Mouse (Mus musculus) midbrain, embryonic 15.5 days (tissue): ENCODE results near the gene Cyp2g1. TPM values are rescaled to one million over a fixed set of nuclear protein-coding genes. Genes with fewer than 3 reads are reported as not detected.
A peak's percentile ranks its signal among the peaks of the same experiment; 100 is the strongest.

ENCODE experiments used
- ATAC-seq: fragments of 200-750 bp; cut with Nextera tagmentation; replicated peaks from 2 replicates; pipeline ENCODE4 v1.8.0; 2017; ENCODE audit warnings: moderate TSS enrichment
- H3K27ac ChIP-seq: fragments of 300-500 bp; sonication (generic); 2 replicates; pipeline ENCODE4 v1.5.1; 2015; ENCODE audit warnings: mild to moderate bottlenecking, inconsistent platforms
- H3K27me3 ChIP-seq: fragments of 300-500 bp; sonication (generic); replicated peaks from 2 replicates; pipeline ENCODE4 v1.6.1; 2015; ENCODE audit warnings: inconsistent platforms
- H3K36me3 ChIP-seq: fragments of 300-500 bp; sonication (generic); replicated peaks from 2 replicates; pipeline ENCODE4 v1.6.1; 2015; ENCODE audit warnings: inconsistent platforms
- H3K4me1 ChIP-seq: fragments of 300-500 bp; sonication (generic); 2 replicates; pipeline ENCODE4 v1.6.1; 2015; ENCODE audit warnings: inconsistent platforms
- H3K4me2 ChIP-seq: fragments of 300-500 bp; sonication (generic); 2 replicates; pipeline ENCODE4 v1.6.1; 2015; ENCODE audit warnings: inconsistent platforms, mild to moderate bottlenecking, moderate library complexity
- H3K4me3 ChIP-seq: fragments of 300-500 bp; sonication (generic); 2 replicates; pipeline ENCODE4 v1.5.1; 2015; ENCODE audit warnings: mild to moderate bottlenecking, inconsistent platforms
- H3K9ac ChIP-seq: fragments of 300-500 bp; sonication (generic); 2 replicates; pipeline ENCODE4 v1.6.1; 2015; ENCODE audit warnings: mild to moderate bottlenecking, inconsistent platforms
- H3K9me3 ChIP-seq: fragments of 300-500 bp; sonication (generic); 2 replicates; pipeline ENCODE4 v1.6.1; 2016; ENCODE audit warnings: inconsistent platforms
- WGBS: fragments of 180-500 bp; shearing (Covaris S2); methylation state at CpG from one replicate; pipeline ENCODE4 v1.1.7; 2015; ENCODE audit warnings: mixed read lengths; 5-methylcytosine and 5-hydroxymethylcytosine counted together
- polyA plus RNA-seq: library from polyadenylated mRNA; unstranded; fragments of >200 nt; fragmentation: Nextera tagmentation; extraction: Ambion mirVana; gene quantifications from 2 replicates; pipeline ENCODE4 v1.2.1, GENCODE M21; 2015

The Cyp2g1 gene
- polyA plus RNA-seq: not detected in 2 replicates

GRCm38 (mm10) chr7:26808592-26808991 lies at the start of gene Cyp2g1:
Cyp2g1 (plus strand) TSS chr7:26808892.
- Histone ChIP-seq H3K9ac (no peak within 1 kb of the TSS), H3K36me3 (no peaks in the 10 kb centered on the region), H3K27me3 (no peaks in the 10 kb centered on the region), H3K4me3 (no peak within 1 kb of the TSS), H3K27ac (no peak within 1 kb of the TSS), H3K4me2 (no peak within 1 kb of the TSS), H3K4me1 (no peaks in the 10 kb centered on the region), H3K9me3 (no peaks in the 10 kb centered on the region; the same call in 1 of the 2 replicates)
- ATAC-seq: no peak
- 87% methylated on average over 2 of the region's 2 CpGs for WGBS

GRCm38 (mm10) chr7:26767084-26767483 lies 41.6 kb upstream of the Cyp2g1 start:
- Histone ChIP-seq H3K9ac (no peak overlapping the region), H3K27me3 (no peaks in the 10 kb centered on the region)
- WGBS: 75% methylated on average over 1 of the region's 1 CpGs

GRCm38 (mm10) chr7:26769881-26770470 lies 38.7 kb upstream of the Cyp2g1 start:
- Histone ChIP-seq H3K9ac (no peak overlapping the region), H3K4me1 (no peaks in the 10 kb centered on the region), H3K27ac (no peak overlapping the region), H3K27me3 (no peaks in the 10 kb centered on the region), H3K36me3 (no peaks in the 10 kb centered on the region), H3K4me2 (no peak overlapping the region), H3K4me3 (no peak overlapping the region), H3K9me3 (no peaks in the 10 kb centered on the region)
- no peak for ATAC-seq
- 84% methylated on average over 9 of the region's 9 CpGs for WGBS

More at GRCm38 (mm10) chr7:26767084-26767483, 41.6 kb upstream of the Cyp2g1 start:
- Histone ChIP-seq H3K4me3 (no peak overlapping the region), H3K4me2 (no peak overlapping the region), H3K36me3 (no peaks in the 10 kb centered on the region), H3K4me1 (no peaks in the 10 kb centered on the region), H3K27ac (no peak overlapping the region), H3K9me3 (no peaks in the 10 kb centered on the region)
- ATAC-seq: no peak

- Histone ChIP-seq H3K9me3 (no peaks in the 10 kb centered on the region), H3K27ac (no peak overlapping the region), H3K4me1 (no peaks in the 10 kb centered on the region), H3K27me3 (no peaks in the 10 kb centered on the region), H3K36me3 (no peaks in the 10 kb centered on the region), H3K4me2 (no peak overlapping the region), H3K9ac (no peak overlapping the region), H3K4me3 (no peak overlapping the region)
- ATAC-seq: no peak
- WGBS: 90% methylated on average over 3 of the region's 3 CpGs
Observed at GRCm38 (mm10) chr7:26772866-26773586, 35.7 kb upstream of the Cyp2g1 start.

- H3K4me3 ChIP-seq: no peak overlapping the region
- no peak overlapping the region for H3K27ac ChIP-seq
- H3K4me1 ChIP-seq: 0 out of 2 replicates have a peak, but pooled peaks cover 3% of the 10 kb centered on the region
- H3K9me3 ChIP-seq: no peaks in the 10 kb centered on the region
- H3K9ac ChIP-seq: no peak overlapping the region
- WGBS: 5% methylated on average over 4 of the region's 6 CpGs
- no peak for ATAC-seq
- H3K4me2 ChIP-seq: no peak overlapping the region
- no peaks in the 10 kb centered on the region for H3K36me3 ChIP-seq
- H3K27me3 ChIP-seq: no peaks in the 10 kb centered on the region
Observed at GRCm38 (mm10) chr7:26775866-26776265, 32.8 kb upstream of the Cyp2g1 start.

- Histone ChIP-seq H3K4me1 (peaks cover 9% of the 10 kb centered on the region; the same call in 1 of the 2 replicates), H3K27me3 (no peaks in the 10 kb centered on the region), H3K9me3 (no peaks in the 10 kb centered on the region), H3K9ac (no peak overlapping the region), H3K27ac (no peak overlapping the region), H3K4me3 (no peak overlapping the region), H3K4me2 (no peak overlapping the region), H3K36me3 (no peaks in the 10 kb centered on the region)
- no peak for ATAC-seq
- WGBS: 51% methylated on average over 2 of the region's 2 CpGs
Observed at GRCm38 (mm10) chr7:26777806-26778205, 30.9 kb upstream of the Cyp2g1 start.

GRCm38 (mm10) chr7:26778474-26778873 lies 30.2 kb upstream of the Cyp2g1 start:
- H3K27ac ChIP-seq: no peak overlapping the region
- ATAC-seq: no peak
- H3K4me2 ChIP-seq: no peak overlapping the region
- H3K4me3 ChIP-seq: no peak overlapping the region
- no peak overlapping the region for H3K9ac ChIP-seq
- no peaks in the 10 kb centered on the region for H3K9me3 ChIP-seq
- peaks cover 9% of the 10 kb centered on the region; the same call in 1 of the 2 replicates for H3K4me1 ChIP-seq
- H3K27me3 ChIP-seq: no peaks in the 10 kb centered on the region
- H3K36me3 ChIP-seq: no peaks in the 10 kb centered on the region
- 38% methylated on average over 6 of the region's 6 CpGs for WGBS

GRCm38 (mm10) chr7:26779799-26780416 lies 28.8 kb upstream of the Cyp2g1 start:
- Histone ChIP-seq H3K9me3 (no peaks in the 10 kb centered on the region), H3K9ac (no peak overlapping the region), H3K4me3 (0 out of 2 replicates have a peak overlapping the region, but pooled peaks have one; percentile 5), H3K4me2 (peak overlapping the region; percentile 36), H3K36me3 (no peaks in the 10 kb centered on the region), H3K27me3 (no peaks in the 10 kb centered on the region), H3K27ac (0 out of 2 replicates have a peak overlapping the region, but pooled peaks have one; percentile 25), H3K4me1 (peaks cover 9% of the 10 kb centered on the region; the same call in 1 of the 2 replicates)
- WGBS: 77% methylated on average over 5 of the region's 5 CpGs
- peak; percentile 85 for ATAC-seq

- ATAC-seq: peak; percentile 95
- Histone ChIP-seq H3K36me3 (no peaks in the 10 kb centered on the region), H3K4me3 (peak overlapping the region; percentile 21), H3K9ac (no peak overlapping the region), H3K27me3 (no peaks in the 10 kb centered on the region), H3K4me1 (peaks cover 9% of the 10 kb centered on the region; the same call in 1 of the 2 replicates), H3K27ac (peak overlapping the region; percentile 64; the same call in 1 of the 2 replicates), H3K4me2 (peak overlapping the region; percentile 36), H3K9me3 (no peaks in the 10 kb centered on the region)
- WGBS: 1% methylated on average over 11 of the region's 11 CpGs
Observed at GRCm38 (mm10) chr7:26780510-26780909, 28.2 kb upstream of the Cyp2g1 start.

- 13% methylated on average over 8 of the region's 8 CpGs for WGBS
- ATAC-seq: peak; percentile 49
- Histone ChIP-seq H3K4me3 (no peak overlapping the region; the same call in 1 of the 2 replicates), H3K27me3 (no peaks in the 10 kb centered on the region), H3K4me2 (peak overlapping the region; percentile 36), H3K27ac (peak overlapping the region; percentile 64), H3K9ac (no peak overlapping the region), H3K4me1 (peaks cover 9% of the 10 kb centered on the region; the same call in 1 of the 2 replicates), H3K9me3 (no peaks in the 10 kb centered on the region), H3K36me3 (no peaks in the 10 kb centered on the region)
Observed at GRCm38 (mm10) chr7:26780998-26781766, 27.5 kb upstream of the Cyp2g1 start.

GRCm38 (mm10) chr7:26781767-26782131 lies 26.9 kb upstream of the Cyp2g1 start:
- WGBS: 24% methylated on average over 8 of the region's 8 CpGs
- Histone ChIP-seq H3K4me3 (no peak overlapping the region), H3K9ac (no peak overlapping the region), H3K27me3 (no peaks in the 10 kb centered on the region), H3K36me3 (no peaks in the 10 kb centered on the region), H3K4me2 (no peak overlapping the region), H3K9me3 (no peaks in the 10 kb centered on the region), H3K27ac (no peak overlapping the region), H3K4me1 (peaks cover 9% of the 10 kb centered on the region; the same call in 1 of the 2 replicates)
- no peak for ATAC-seq

GRCm38 (mm10) chr7:26783163-26783562 lies 25.5 kb upstream of the Cyp2g1 start:
- Histone ChIP-seq H3K9me3 (no peaks in the 10 kb centered on the region), H3K4me1 (peaks cover 9% of the 10 kb centered on the region; the same call in 1 of the 2 replicates), H3K9ac (no peak overlapping the region), H3K4me3 (no peak overlapping the region), H3K4me2 (no peak overlapping the region), H3K27me3 (no peaks in the 10 kb centered on the region), H3K36me3 (no peaks in the 10 kb centered on the region), H3K27ac (no peak overlapping the region)
- ATAC-seq: no peak
- WGBS: 85% methylated on average over 5 of the region's 5 CpGs
